Mouse (Mus musculus): ENCODE measurements around the gene Fbxl17. TPM values are rescaled to one million over a fixed set of nuclear protein-coding genes. Genes with fewer than 3 reads are reported as not detected.
A peak's percentile ranks its signal among the peaks of the same experiment; 100 is the strongest.

Fbxl17 gene
- polyA plus RNA-seq, 1 experiment from 2014 or later: 3.8 TPM

DNA sequence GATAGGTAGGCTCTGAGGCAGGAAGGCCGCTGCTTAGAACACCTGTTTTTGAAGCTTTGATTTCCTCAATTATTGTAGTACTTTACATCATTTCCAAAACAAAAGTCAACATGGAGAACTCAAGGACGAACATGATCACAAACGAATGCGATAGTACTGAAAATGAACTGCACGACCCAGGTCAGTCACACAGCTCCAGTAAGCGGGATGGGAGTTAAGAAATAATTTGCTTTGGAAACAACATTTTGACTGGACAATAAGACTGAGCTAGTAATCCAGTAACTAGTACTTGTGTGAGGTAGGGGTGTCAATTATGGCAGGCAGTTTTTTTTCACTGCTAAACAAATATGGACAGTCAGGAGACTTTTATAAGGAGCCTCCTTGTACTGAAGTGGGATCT, 414.6 kb downstream of the Fbxl17 start:
- no peaks in the 10 kb centered on the region for H3K36me3 ChIP-seq (replicated peaks)
- no peak for DNase-seq (ENCODE audit: low spot score)
- H3K4me3 ChIP-seq: no peak overlapping the region
- no peaks in the 10 kb centered on the region for H3K27me3 ChIP-seq (replicated peaks; ENCODE audit: low read depth, poor library complexity, severe bottlenecking)
- 92% methylated on average over 6 of the region's 6 CpGs for WGBS
- H3K9me3 ChIP-seq: no peaks in the 10 kb centered on the region
- peaks cover 8% of the 10 kb centered on the region for H3K4me1 ChIP-seq
- no peak overlapping the region for H3K27ac ChIP-seq (replicated peaks)

DNA sequence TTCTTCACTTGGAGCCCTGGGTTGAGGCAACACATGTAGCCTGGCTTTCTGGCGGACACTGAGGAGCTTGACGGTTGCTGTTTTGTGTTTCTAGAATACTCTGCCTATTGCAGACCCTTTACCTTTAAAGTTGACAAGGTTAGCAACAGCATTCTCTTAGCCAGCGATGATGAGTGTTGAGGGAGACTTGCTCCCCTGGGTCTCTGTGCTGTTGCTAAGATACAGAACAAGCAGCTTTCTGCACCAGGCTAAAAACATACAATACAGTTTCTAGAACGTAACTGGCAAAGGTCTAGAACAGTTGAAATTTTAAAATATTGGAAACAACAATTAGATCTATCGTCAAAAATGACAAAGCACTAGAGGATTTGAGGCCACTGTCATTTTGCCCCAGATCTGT, 420.7 kb downstream of the Fbxl17 start:
- Histone ChIP-seq H3K27ac (replicated peaks) (no peak overlapping the region), H3K9me3 (no peaks in the 10 kb centered on the region), H3K4me3 (no peak overlapping the region), H3K4me1 (peaks cover 28% of the 10 kb centered on the region), H3K36me3 (replicated peaks) (no peaks in the 10 kb centered on the region), H3K27me3 (replicated peaks; ENCODE audit: low read depth, poor library complexity, severe bottlenecking) (no peaks in the 10 kb centered on the region)
- DNase-seq (ENCODE audit: low spot score): no peak
- WGBS: 84% methylated on average over 5 of the region's 5 CpGs

DNA sequence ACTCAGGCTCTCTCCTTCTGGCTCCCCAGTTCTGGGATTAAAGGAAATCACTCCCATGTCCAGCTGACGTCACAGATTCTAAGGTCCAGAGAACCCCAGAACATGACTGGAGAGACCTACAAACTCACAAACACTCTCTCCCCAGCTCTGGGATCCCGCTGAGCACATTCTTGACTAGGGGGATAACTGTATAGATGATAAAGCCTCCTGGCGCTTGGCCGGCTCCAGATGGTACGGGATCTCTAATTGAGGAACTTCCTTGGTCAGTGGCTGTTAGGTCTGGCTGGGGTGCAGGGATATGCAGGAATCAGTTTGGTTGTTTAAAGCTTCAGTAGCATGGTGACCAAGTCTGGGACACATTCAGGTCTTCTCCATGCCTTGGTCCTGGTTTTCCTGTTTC, 422.3 kb downstream of the Fbxl17 start:
- Histone ChIP-seq H3K27me3 (replicated peaks; ENCODE audit: low read depth, poor library complexity, severe bottlenecking) (no peaks in the 10 kb centered on the region), H3K4me3 (no peak overlapping the region), H3K9me3 (no peaks in the 10 kb centered on the region), H3K4me1 (peaks cover 28% of the 10 kb centered on the region), H3K36me3 (replicated peaks) (no peaks in the 10 kb centered on the region), H3K27ac (replicated peaks) (0 out of 2 replicates have a peak overlapping the region, but pooled peaks have one; percentile 10)
- 74% methylated on average over 5 of the region's 5 CpGs for WGBS
- DNase-seq (ENCODE audit: low spot score): no peak

DNA sequence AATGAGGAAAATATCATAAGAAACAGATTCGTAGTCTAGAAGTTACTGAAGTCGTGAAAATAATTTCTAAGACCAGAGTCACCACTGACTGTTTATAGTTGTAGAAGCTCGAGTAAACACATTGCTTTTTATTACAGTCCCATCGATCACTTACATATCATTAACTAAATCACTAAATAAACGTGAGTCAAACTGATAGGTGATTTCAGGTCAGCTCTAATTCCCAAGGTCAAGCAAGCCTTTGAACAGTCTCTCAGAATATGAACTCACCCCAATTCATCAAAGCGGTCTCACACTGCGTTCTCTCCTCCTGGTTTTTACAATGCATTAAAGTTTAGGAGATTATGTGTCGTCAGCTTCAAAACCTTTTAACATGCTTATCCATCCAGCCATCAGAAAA, 423.2 kb downstream of the Fbxl17 start:
- Histone ChIP-seq H3K4me3 (no peak overlapping the region), H3K27me3 (replicated peaks; ENCODE audit: low read depth, poor library complexity, severe bottlenecking) (no peaks in the 10 kb centered on the region), H3K36me3 (replicated peaks) (no peaks in the 10 kb centered on the region), H3K4me1 (peaks cover 21% of the 10 kb centered on the region), H3K9me3 (no peaks in the 10 kb centered on the region), H3K27ac (replicated peaks) (no peak overlapping the region)
- DNase-seq (ENCODE audit: low spot score): no peak
- 51% methylated on average over 8 of the region's 8 CpGs for WGBS

DNA sequence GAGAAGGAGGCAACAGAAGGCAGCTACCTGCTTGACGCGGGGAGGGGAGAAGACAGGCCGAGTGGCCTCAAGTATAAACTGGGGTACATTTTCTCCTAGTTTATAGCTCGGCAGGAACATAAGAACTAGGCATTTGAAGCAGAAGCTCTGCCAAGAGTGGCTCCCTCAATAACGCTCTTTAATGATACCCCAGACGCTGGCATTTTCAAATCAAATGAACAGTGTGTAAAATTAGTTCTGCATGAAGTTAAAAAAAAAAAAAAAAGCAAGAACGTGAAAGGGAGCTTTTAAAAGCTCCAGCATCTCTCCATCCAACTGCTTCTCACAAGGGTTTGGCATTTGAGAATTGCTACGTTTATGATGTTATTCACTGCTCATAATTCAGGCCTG, 423.8 kb downstream of the Fbxl17 start:
- no peaks in the 10 kb centered on the region for H3K9me3 ChIP-seq
- WGBS: 66% methylated on average over 8 of the region's 8 CpGs
- no peak for DNase-seq (ENCODE audit: low spot score)
- H3K27me3 ChIP-seq (replicated peaks; ENCODE audit: low read depth, poor library complexity, severe bottlenecking): no peaks in the 10 kb centered on the region
- H3K4me3 ChIP-seq: no peak overlapping the region
- H3K4me1 ChIP-seq: peaks cover 23% of the 10 kb centered on the region
- H3K27ac ChIP-seq (replicated peaks): no peak overlapping the region
- H3K36me3 ChIP-seq (replicated peaks): no peaks in the 10 kb centered on the region

DNA sequence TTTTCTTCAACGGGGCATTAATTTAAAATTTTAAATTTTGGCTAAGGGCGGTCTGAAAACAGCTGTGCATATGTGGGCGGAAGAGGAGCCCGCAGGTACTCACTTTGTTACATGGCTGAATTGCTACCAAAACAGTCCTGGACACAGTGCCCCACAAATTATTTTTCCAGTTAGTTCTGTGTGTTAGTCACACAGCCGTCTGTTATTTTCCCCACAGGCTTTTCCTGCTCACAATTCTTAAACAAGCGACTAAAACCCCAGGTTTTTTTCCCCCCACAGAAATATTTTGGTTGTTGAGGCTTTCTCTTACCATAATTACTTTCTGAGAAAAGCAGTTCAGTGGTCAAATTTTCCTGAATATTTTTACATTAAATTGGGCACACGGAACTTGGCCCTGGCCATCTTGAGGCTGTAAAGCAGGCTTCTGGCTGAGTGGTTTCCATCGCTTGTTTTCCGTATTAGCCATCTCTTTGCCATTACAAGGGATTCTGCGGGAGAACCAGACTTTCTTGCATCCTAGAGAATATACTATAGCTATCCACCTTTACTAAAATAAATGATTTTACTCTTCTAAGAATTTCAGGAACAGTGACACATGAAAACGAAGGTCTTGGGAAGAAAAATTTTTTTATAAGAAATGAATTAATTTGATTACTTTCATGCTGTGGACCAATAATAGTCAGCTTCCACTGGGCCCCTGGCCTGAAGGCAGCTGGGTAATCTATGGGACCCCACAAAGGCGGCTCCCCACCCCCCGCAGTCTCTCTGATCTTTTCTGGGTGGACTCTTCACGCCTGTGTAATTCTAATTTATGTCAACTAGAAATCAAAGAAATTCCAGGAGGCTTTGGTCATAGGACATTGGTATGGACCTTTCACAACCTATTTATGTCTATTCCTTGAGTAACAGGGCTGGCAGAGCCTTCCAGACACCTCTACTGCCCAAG, 424.5 kb downstream of the Fbxl17 start:
- no peaks in the 10 kb centered on the region for H3K36me3 ChIP-seq (replicated peaks)
- H3K9me3 ChIP-seq: no peaks in the 10 kb centered on the region
- no peak overlapping the region for H3K27ac ChIP-seq (replicated peaks)
- H3K4me1 ChIP-seq: peaks cover 29% of the 10 kb centered on the region
- H3K4me3 ChIP-seq: no peak overlapping the region
- DNase-seq (ENCODE audit: low spot score): no peak
- WGBS: 79% methylated on average over 14 of the region's 14 CpGs
- no peaks in the 10 kb centered on the region for H3K27me3 ChIP-seq (replicated peaks; ENCODE audit: low read depth, poor library complexity, severe bottlenecking)

DNA sequence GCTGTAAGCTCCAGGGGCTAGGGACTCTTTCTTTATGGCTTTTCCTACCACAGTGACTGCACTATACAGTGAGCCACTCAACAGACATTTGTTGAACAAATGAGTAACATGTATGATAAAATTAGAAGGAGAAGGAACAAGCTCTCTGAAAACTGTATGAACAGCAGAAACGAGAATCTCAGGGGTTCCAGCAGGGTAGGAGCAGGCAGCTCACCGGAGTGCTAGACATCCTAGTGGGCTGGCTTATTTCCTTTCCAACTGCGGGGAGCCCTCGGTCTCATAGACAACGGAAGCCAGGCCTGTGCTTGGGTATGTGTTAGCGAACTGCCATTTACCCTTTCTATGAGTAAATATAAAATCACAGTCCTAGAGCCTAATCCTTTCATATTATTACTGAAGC, 426.5 kb downstream of the Fbxl17 start:
- Histone ChIP-seq H3K4me1 (peaks cover 43% of the 10 kb centered on the region), H3K27me3 (replicated peaks; ENCODE audit: low read depth, poor library complexity, severe bottlenecking) (no peaks in the 10 kb centered on the region)
- 76% methylated on average over 6 of the region's 6 CpGs for WGBS

DNA sequence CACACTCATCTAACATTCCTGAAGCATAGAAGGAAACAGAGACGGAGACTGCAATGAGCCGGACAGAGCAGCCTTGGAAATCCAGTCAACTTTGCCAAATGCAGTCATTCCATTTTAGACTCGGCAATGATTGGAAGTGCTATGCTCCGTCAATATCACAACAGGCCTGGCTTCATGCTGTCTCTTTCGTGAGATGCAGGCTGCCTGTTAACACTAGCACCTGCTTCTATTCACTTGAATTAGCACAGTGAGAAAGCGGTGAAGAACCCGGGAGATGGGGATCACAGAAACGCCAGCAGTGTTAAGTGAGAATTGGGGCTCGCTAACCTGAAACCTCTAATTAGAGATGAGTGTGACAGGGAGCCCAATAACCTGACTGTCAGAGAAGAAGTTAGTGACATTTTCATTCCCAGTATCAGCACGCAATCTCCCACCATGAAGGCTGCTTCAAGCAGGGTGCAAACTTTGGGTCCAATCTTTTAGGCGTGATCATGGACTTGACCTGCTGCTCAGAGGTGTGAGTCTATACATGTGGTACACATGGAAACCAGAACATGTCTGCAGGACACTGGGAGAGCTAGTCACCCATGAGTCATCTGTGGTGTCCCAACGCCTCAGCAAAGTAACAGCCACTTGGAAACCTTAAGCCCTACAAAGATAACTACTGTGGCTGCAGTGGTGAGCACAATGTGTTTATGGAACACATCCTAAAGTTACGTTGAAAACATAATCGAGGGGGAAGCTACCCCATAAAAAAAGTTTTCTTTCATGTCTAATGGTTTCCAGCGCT, 428.5 kb downstream of the Fbxl17 start:
- H3K27me3 ChIP-seq (replicated peaks; ENCODE audit: low read depth, poor library complexity, severe bottlenecking): no peaks in the 10 kb centered on the region
- no peak overlapping the region for H3K4me3 ChIP-seq
- no peak overlapping the region for H3K27ac ChIP-seq (replicated peaks)
- no peak for DNase-seq (ENCODE audit: low spot score)
- 83% methylated on average over 15 of the region's 15 CpGs for WGBS
- H3K9me3 ChIP-seq: no peaks in the 10 kb centered on the region
- no peaks in the 10 kb centered on the region for H3K36me3 ChIP-seq (replicated peaks)
- H3K4me1 ChIP-seq: peaks cover 30% of the 10 kb centered on the region

More for the DNA sequence above, 426.5 kb downstream of the Fbxl17 start:
- H3K27ac ChIP-seq (replicated peaks): no peak overlapping the region
- H3K4me3 ChIP-seq: no peak overlapping the region
- H3K36me3 ChIP-seq (replicated peaks): no peaks in the 10 kb centered on the region
- no peak for DNase-seq (ENCODE audit: low spot score)
- H3K9me3 ChIP-seq: no peaks in the 10 kb centered on the region

DNA sequence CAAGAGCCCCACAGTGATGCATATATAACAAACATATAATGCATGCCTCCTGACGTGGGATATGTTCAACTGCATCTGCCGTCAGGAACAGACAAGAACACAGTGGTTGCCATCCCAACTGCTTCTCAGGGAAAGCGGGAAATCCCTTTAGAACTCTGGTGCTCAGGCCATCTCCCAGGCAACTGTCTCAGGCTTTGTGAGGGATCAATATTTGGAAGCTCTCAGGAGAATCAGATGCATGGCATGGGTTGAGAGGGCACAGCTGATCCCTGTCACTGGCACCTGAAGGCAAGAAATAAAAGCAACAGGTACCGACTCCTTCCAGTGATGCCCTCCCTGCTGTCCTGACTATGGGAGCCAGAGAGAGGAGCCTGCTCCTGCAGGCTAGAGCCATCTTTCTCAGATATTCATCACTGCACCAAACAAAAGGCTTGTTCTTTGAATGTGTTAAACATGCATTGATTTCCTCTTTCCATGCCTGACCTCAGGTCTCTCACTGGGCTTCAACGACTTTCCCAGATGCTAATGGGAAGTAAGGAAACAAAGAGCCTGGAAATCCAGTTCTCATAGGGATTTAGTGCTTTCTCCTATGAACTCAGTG, 429.6 kb downstream of the Fbxl17 start:
- DNase-seq (ENCODE audit: low spot score): no peak
- WGBS: 71% methylated on average over 5 of the region's 5 CpGs
- Histone ChIP-seq H3K4me3 (no peak overlapping the region), H3K9me3 (no peaks in the 10 kb centered on the region), H3K27me3 (replicated peaks; ENCODE audit: low read depth, poor library complexity, severe bottlenecking) (no peaks in the 10 kb centered on the region), H3K4me1 (peaks cover 22% of the 10 kb centered on the region), H3K36me3 (replicated peaks) (no peaks in the 10 kb centered on the region), H3K27ac (replicated peaks) (peak overlapping the region; percentile 25; the same call in 1 of the 2 replicates)

DNA sequence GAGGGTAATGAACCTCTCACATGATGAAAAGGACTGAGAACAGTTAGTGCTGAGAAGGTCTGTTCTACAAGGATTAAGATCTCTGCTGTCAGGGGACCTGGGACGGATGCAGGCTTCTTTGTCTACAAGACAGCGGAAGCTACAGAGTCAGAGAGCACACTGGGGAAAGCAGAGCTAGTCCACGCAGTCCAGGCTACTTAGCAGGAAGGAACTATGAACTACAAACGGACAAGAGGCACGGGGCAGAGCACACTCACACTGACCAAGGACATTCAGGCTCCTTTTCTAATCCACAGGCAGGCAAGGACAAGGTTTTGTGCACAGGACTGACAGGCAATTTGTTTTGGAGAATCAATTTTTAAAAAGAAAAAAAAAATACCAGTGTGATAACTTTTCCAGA, 437.0 kb downstream of the Fbxl17 start:
- Histone ChIP-seq H3K4me1 (no peaks in the 10 kb centered on the region), H3K27me3 (replicated peaks; ENCODE audit: low read depth, poor library complexity, severe bottlenecking) (0 out of 2 replicates have a peak, but pooled peaks cover 3% of the 10 kb centered on the region), H3K36me3 (replicated peaks) (0 out of 2 replicates have a peak, but pooled peaks cover 2% of the 10 kb centered on the region), H3K4me3 (no peak overlapping the region), H3K27ac (replicated peaks) (no peak overlapping the region), H3K9me3 (no peaks in the 10 kb centered on the region)
- 44% methylated on average over 5 of the region's 5 CpGs for WGBS
- no peak for DNase-seq (ENCODE audit: low spot score)

DNA sequence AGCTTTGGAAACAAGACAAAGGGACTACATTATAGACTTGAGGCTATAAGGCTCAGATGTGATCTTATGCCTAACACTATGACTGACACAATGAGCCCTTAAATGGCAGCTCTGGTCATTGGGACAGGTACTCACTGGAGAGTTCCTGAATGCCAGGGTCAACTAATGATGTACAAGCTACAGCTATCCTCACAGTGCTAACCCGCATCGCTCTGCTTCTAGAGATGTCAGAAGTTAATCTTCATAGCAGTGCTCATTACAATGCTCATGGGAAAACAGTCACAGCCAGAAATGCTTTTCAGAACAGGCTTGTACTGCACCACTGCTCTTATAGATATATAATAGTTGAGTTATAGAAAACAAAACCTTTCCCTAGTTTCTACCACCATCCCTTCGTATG, 438.0 kb downstream of the Fbxl17 start:
- 88% methylated on average over 3 of the region's 3 CpGs for WGBS
- no peak for DNase-seq (ENCODE audit: low spot score)
- H3K9me3 ChIP-seq: no peaks in the 10 kb centered on the region
- no peak overlapping the region for H3K27ac ChIP-seq (replicated peaks)
- H3K36me3 ChIP-seq (replicated peaks): 0 out of 2 replicates have a peak, but pooled peaks cover 2% of the 10 kb centered on the region
- no peaks in the 10 kb centered on the region for H3K4me1 ChIP-seq
- H3K4me3 ChIP-seq: no peak overlapping the region
- H3K27me3 ChIP-seq (replicated peaks; ENCODE audit: low read depth, poor library complexity, severe bottlenecking): 0 out of 2 replicates have a peak, but pooled peaks cover 3% of the 10 kb centered on the region

DNA sequence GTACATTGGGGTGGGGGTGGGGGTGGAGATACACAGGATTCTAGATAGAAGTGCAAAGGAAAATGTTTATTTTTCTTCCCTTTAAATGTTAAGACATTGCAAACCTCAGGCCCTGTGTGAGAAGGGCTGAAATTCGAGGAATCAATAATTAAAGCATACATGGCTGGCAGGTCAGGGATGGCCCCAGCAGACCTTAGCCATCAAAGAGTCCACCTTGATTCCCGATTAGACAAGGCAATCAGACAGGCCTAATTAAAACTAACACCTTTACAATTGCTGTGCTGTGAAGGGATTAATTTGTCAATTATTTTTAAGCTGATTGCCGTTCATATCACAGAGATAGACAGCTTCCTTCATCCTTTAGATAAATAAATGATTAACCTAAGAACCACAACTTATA, 439.0 kb downstream of the Fbxl17 start:
- DNase-seq (ENCODE audit: low spot score): no peak
- WGBS: 56% methylated on average over 3 of the region's 3 CpGs
- H3K9me3 ChIP-seq: no peaks in the 10 kb centered on the region
- no peak overlapping the region for H3K4me3 ChIP-seq
- 0 out of 2 replicates have a peak, but pooled peaks cover 2% of the 10 kb centered on the region for H3K36me3 ChIP-seq (replicated peaks)
- H3K27me3 ChIP-seq (replicated peaks; ENCODE audit: low read depth, poor library complexity, severe bottlenecking): 0 out of 2 replicates have a peak, but pooled peaks cover 3% of the 10 kb centered on the region
- no peak overlapping the region for H3K27ac ChIP-seq (replicated peaks)
- H3K4me1 ChIP-seq: no peaks in the 10 kb centered on the region

All from embryonic facial prominence, embryonic 10.5 days (tissue).